Mouse (Mus musculus) heart, embryonic 15.5 days (tissue): ENCODE results near the gene Zmiz1. TPM values are rescaled to one million over a fixed set of nuclear protein-coding genes. Genes with fewer than 3 reads are reported as not detected.
A peak's percentile ranks its signal among the peaks of the same experiment; 100 is the strongest.

Experiments
- ATAC-seq: fragments of 200-750 bp; cut with Nextera tagmentation; replicated peaks from 2 replicates; pipeline ENCODE4 v1.8.0; 2017; ENCODE audit warnings: low read depth, moderate TSS enrichment; ENCODE audit not compliant: insufficient number of reproducible peaks, insufficient read depth, low FRiP score
- H3K27ac ChIP-seq: fragments of 300-500 bp; sonication (generic); 2 replicates; pipeline ENCODE4 v1.5.1; 2015; ENCODE audit warnings: mild to moderate bottlenecking, inconsistent platforms
- H3K27me3 ChIP-seq: fragments of 300-500 bp; sonication (generic); 2 replicates; pipeline ENCODE4 v1.6.1; 2015; ENCODE audit warnings: inconsistent platforms
- H3K36me3 ChIP-seq: fragments of 300-500 bp; sonication (generic); 2 replicates; pipeline ENCODE4 v1.6.1; 2015; ENCODE audit warnings: mild to moderate bottlenecking, inconsistent platforms
- H3K4me1 ChIP-seq: fragments of 300-500 bp; sonication (generic); replicated peaks from 2 replicates; pipeline ENCODE4 v1.6.1; 2015; ENCODE audit warnings: inconsistent platforms
- H3K4me2 ChIP-seq: fragments of 300-500 bp; sonication (generic); 2 replicates; pipeline ENCODE4 v1.6.1; 2015; ENCODE audit warnings: inconsistent platforms, mild to moderate bottlenecking, moderate library complexity
- H3K4me3 ChIP-seq: fragments of 300-500 bp; sonication (generic); 2 replicates; pipeline ENCODE4 v1.5.1; 2015; ENCODE audit warnings: mild to moderate bottlenecking, inconsistent platforms
- H3K9ac ChIP-seq: fragments of 300-500 bp; sonication (generic); 2 replicates; pipeline ENCODE4 v1.6.1; 2015; ENCODE audit warnings: mild to moderate bottlenecking, inconsistent platforms
- H3K9me3 ChIP-seq: fragments of 300-500 bp; sonication (generic); replicated peaks from 2 replicates; pipeline ENCODE4 v1.6.1; 2016; ENCODE audit warnings: inconsistent platforms
- WGBS: fragments of 180-500 bp; shearing (Covaris S2); methylation state at CpG from one replicate; pipeline ENCODE4 v1.1.7; 2015; ENCODE audit warnings: mixed read lengths; 5-methylcytosine and 5-hydroxymethylcytosine counted together
- polyA plus RNA-seq: library from polyadenylated mRNA; unstranded; fragments of >200 nt; fragmentation: Nextera tagmentation; extraction: Ambion mirVana; gene quantifications from 2 replicates; pipeline ENCODE4 v1.2.1, GENCODE M21; 2015

Zmiz1 gene
- polyA plus RNA-seq, 1 experiment from 2014 or later: 22.1 TPM

GRCm38 (mm10) chr14:25598960-25599359, 140.0 kb downstream of the Zmiz1 start:
- Histone ChIP-seq H3K4me2 (no peak overlapping the region), H3K4me3 (no peak overlapping the region), H3K4me1 (peaks cover 53% of the 10 kb centered on the region), H3K27ac (no peak overlapping the region), H3K9ac (no peak overlapping the region), H3K27me3 (no peaks in the 10 kb centered on the region), H3K9me3 (no peaks in the 10 kb centered on the region), H3K36me3 (0 out of 2 replicates have a peak, but pooled peaks cover 15% of the 10 kb centered on the region)
- ATAC-seq: no peak
- WGBS: 82% methylated on average over 6 of the region's 6 CpGs

- no peak overlapping the region for H3K9ac ChIP-seq
- ATAC-seq: no peak
- H3K4me3 ChIP-seq: no peak overlapping the region
- H3K36me3 ChIP-seq: 0 out of 2 replicates have a peak, but pooled peaks cover 15% of the 10 kb centered on the region
- H3K27ac ChIP-seq: peak overlapping the region; percentile 4; the same call in 1 of the 2 replicates
- 60% methylated on average over 12 of the region's 12 CpGs for WGBS
- no peaks in the 10 kb centered on the region for H3K9me3 ChIP-seq
- no peak overlapping the region for H3K4me2 ChIP-seq
- H3K27me3 ChIP-seq: no peaks in the 10 kb centered on the region
- H3K4me1 ChIP-seq: peaks cover 53% of the 10 kb centered on the region
These were observed 140.9 kb downstream of the Zmiz1 start for GRCm38 (mm10) chr14:25599934-25600333.

GRCm38 (mm10) chr14:25600358-25600757, 141.4 kb downstream of the Zmiz1 start:
- Histone ChIP-seq H3K4me1 (peaks cover 55% of the 10 kb centered on the region), H3K9ac (no peak overlapping the region), H3K36me3 (0 out of 2 replicates have a peak, but pooled peaks cover 15% of the 10 kb centered on the region), H3K4me3 (no peak overlapping the region), H3K9me3 (no peaks in the 10 kb centered on the region), H3K27ac (peak overlapping the region; percentile 4; the same call in 1 of the 2 replicates), H3K4me2 (no peak overlapping the region), H3K27me3 (no peaks in the 10 kb centered on the region)
- ATAC-seq: no peak
- 81% methylated on average over 7 of the region's 7 CpGs for WGBS

GRCm38 (mm10) chr14:25600951-25601350, 142.0 kb downstream of the Zmiz1 start:
- WGBS: 50% methylated on average over 2 of the region's 2 CpGs
- ATAC-seq: no peak
- H3K4me1 ChIP-seq: peaks cover 61% of the 10 kb centered on the region
- no peak overlapping the region for H3K4me2 ChIP-seq
- no peak overlapping the region for H3K4me3 ChIP-seq
- H3K27me3 ChIP-seq: no peaks in the 10 kb centered on the region
- no peak overlapping the region for H3K9ac ChIP-seq
- H3K27ac ChIP-seq: no peak overlapping the region
- H3K36me3 ChIP-seq: 0 out of 2 replicates have a peak, but pooled peaks cover 15% of the 10 kb centered on the region
- H3K9me3 ChIP-seq: no peaks in the 10 kb centered on the region

- Histone ChIP-seq H3K27me3 (no peaks in the 10 kb centered on the region), H3K4me1 (peaks cover 72% of the 10 kb centered on the region), H3K9me3 (no peaks in the 10 kb centered on the region), H3K27ac (no peak overlapping the region), H3K4me3 (no peak overlapping the region), H3K36me3 (0 out of 2 replicates have a peak, but pooled peaks cover 10% of the 10 kb centered on the region), H3K9ac (no peak overlapping the region), H3K4me2 (no peak overlapping the region)
- 74% methylated on average over 2 of the region's 2 CpGs for WGBS
- ATAC-seq: no peak
These were observed 143.0 kb downstream of the Zmiz1 start for GRCm38 (mm10) chr14:25602018-25602417.

GRCm38 (mm10) chr14:25604395-25605142, 145.6 kb downstream of the Zmiz1 start:
- no peak overlapping the region for H3K4me2 ChIP-seq
- no peak overlapping the region for H3K9ac ChIP-seq
- H3K4me3 ChIP-seq: no peak overlapping the region
- H3K27me3 ChIP-seq: no peaks in the 10 kb centered on the region
- no peak for ATAC-seq
- H3K27ac ChIP-seq: 0 out of 2 replicates have a peak overlapping the region, but pooled peaks have one; percentile 18
- H3K4me1 ChIP-seq: peaks cover 82% of the 10 kb centered on the region
- 18% methylated on average over 17 of the region's 18 CpGs for WGBS
- 0 out of 2 replicates have a peak, but pooled peaks cover 6% of the 10 kb centered on the region for H3K36me3 ChIP-seq
- no peaks in the 10 kb centered on the region for H3K9me3 ChIP-seq

- WGBS: 4% methylated on average over 31 of the region's 31 CpGs
- ATAC-seq: peak; percentile 60
- H3K4me3 ChIP-seq: peak overlapping the region; percentile 85
These were observed 147.6 kb downstream of the Zmiz1 start for GRCm38 (mm10) chr14:25606372-25607140.

GRCm38 (mm10) chr14:25607141-25607967, 148.4 kb downstream of the Zmiz1 start:
- WGBS: under 1% methylated on average over 87 of the region's 103 CpGs
- H3K4me3 ChIP-seq: peak overlapping the region; percentile 85
- H3K9me3 ChIP-seq: no peaks in the 10 kb centered on the region
- H3K27me3 ChIP-seq: no peaks in the 10 kb centered on the region
- H3K4me1 ChIP-seq: peaks cover 89% of the 10 kb centered on the region
- ATAC-seq: peak; percentile 42
- peak overlapping the region; percentile 94 for H3K27ac ChIP-seq
- no peaks in the 10 kb centered on the region for H3K36me3 ChIP-seq
- peak overlapping the region; percentile 91 for H3K9ac ChIP-seq
- H3K4me2 ChIP-seq: peak overlapping the region; percentile 99

More at GRCm38 (mm10) chr14:25606372-25607140, 147.6 kb downstream of the Zmiz1 start:
- Histone ChIP-seq H3K9ac (peak overlapping the region; percentile 91), H3K27me3 (no peaks in the 10 kb centered on the region), H3K9me3 (no peaks in the 10 kb centered on the region), H3K4me1 (peaks cover 87% of the 10 kb centered on the region), H3K27ac (peak overlapping the region; percentile 94), H3K4me2 (peak overlapping the region; percentile 99), H3K36me3 (no peaks in the 10 kb centered on the region)

- H3K4me1 ChIP-seq: peaks cover 90% of the 10 kb centered on the region
- no peaks in the 10 kb centered on the region for H3K36me3 ChIP-seq
- peak; percentile 54 for ATAC-seq
These were observed 149.0 kb downstream of the Zmiz1 start for GRCm38 (mm10) chr14:25607968-25608491.

GRCm38 (mm10) chr14:25608618-25609017, 149.6 kb downstream of the Zmiz1 start:
- peak overlapping the region; percentile 94 for H3K27ac ChIP-seq
- 14% methylated on average over 4 of the region's 4 CpGs for WGBS

More at GRCm38 (mm10) chr14:25607968-25608491, 149.0 kb downstream of the Zmiz1 start:
- Histone ChIP-seq H3K9me3 (no peaks in the 10 kb centered on the region), H3K27ac (peak overlapping the region; percentile 94), H3K27me3 (no peaks in the 10 kb centered on the region), H3K4me3 (peak overlapping the region; percentile 85), H3K4me2 (peak overlapping the region; percentile 99), H3K9ac (peak overlapping the region; percentile 91)
- 1% methylated on average over 37 of the region's 53 CpGs for WGBS

More at GRCm38 (mm10) chr14:25608618-25609017, 149.6 kb downstream of the Zmiz1 start:
- Histone ChIP-seq H3K36me3 (no peaks in the 10 kb centered on the region), H3K9me3 (no peaks in the 10 kb centered on the region), H3K27me3 (no peaks in the 10 kb centered on the region), H3K4me2 (peak overlapping the region; percentile 99), H3K4me3 (peak overlapping the region; percentile 85), H3K4me1 (peaks cover 90% of the 10 kb centered on the region), H3K9ac (peak overlapping the region; percentile 91)
- ATAC-seq: no peak
